ENCODE assay signal across 8 mouse cellular contexts in genomic region chr19:4854552-4855469, GRCm38 (mm10). TPM values are rescaled to one million over a fixed set of nuclear protein-coding genes. Genes with fewer than 3 reads are reported as not detected.
DNase-seq lines count a peak whose midpoint lies in the region; ATAC-seq and TF ChIP-seq lines count a peak whose summit lies in the region.

Gene Ctsf, plus strand, starts transcription at chr19:4855130.

- no peak for TF ChIP-seq CTCF in bone marrow macrophage, adult 2 months (IDR thresholded peaks at IDR 0.05; ENCODE audit: low read depth, low read length)

- H3K4me3 ChIP-seq in bone marrow macrophage, adult 2 months (ENCODE audit: insufficient read depth, low read length): peak within 1 kb of the TSS; percentile 88
- H3K4me3 ChIP-seq in embryonic facial prominence, embryonic 12.5 days: peak within 1 kb of the TSS; percentile 65
- peak within 1 kb of the TSS; percentile 65 for H3K4me3 ChIP-seq in intestine, embryonic 16.5 days (ENCODE audit: low read length)

- no peaks in the 10 kb centered on the region for H3K9me3 ChIP-seq in embryonic facial prominence, embryonic 12.5 days
- H3K9me3 ChIP-seq in intestine, embryonic 16.5 days (ENCODE audit: control insufficient read depth, low read length): no peaks in the 10 kb centered on the region

- H3K4me2 ChIP-seq in embryonic facial prominence, embryonic 12.5 days (replicated peaks): peak within 1 kb of the TSS; percentile 99
- peak within 1 kb of the TSS; percentile 98 for H3K4me2 ChIP-seq in intestine, embryonic 16.5 days (ENCODE audit: low read depth, low read length)

- H3K36me3 ChIP-seq in embryonic facial prominence, embryonic 12.5 days: peaks cover 9% of the 10 kb centered on the region; the same call in 1 of the 2 replicates
- H3K36me3 ChIP-seq in intestine, embryonic 16.5 days (ENCODE audit: control insufficient read depth, insufficient read depth, low read length): no peaks in the 10 kb centered on the region

- H3K9ac ChIP-seq in embryonic facial prominence, embryonic 12.5 days: peak within 1 kb of the TSS; percentile 82
- H3K9ac ChIP-seq in intestine, embryonic 16.5 days (ENCODE audit: low read depth, low read length): peak within 1 kb of the TSS; percentile 73

- H3K4me1 ChIP-seq in bone marrow macrophage, adult 2 months (ENCODE audit: control insufficient read depth, insufficient read depth, low read length): peaks cover 16% of the 10 kb centered on the region
- peaks cover 8% of the 10 kb centered on the region for H3K4me1 ChIP-seq in embryonic facial prominence, embryonic 12.5 days
- peaks cover 4% of the 10 kb centered on the region; the same call in 1 of the 2 replicates for H3K4me1 ChIP-seq in intestine, embryonic 16.5 days (ENCODE audit: control insufficient read depth, insufficient read depth, low read length)

- TF ChIP-seq POLR2A in bone marrow macrophage, adult 2 months (IDR thresholded peaks at IDR 0.05; ENCODE audit: borderline replicate concordance, low read depth, low read length): no peak

- 5% methylated on average over 45 of the region's 45 CpGs for WGBS in embryonic facial prominence, embryonic 12.5 days
- 3% methylated on average over 45 of the region's 45 CpGs for WGBS in intestine, embryonic 16.5 days

- H3K27me3 ChIP-seq in embryonic facial prominence, embryonic 12.5 days: no peaks in the 10 kb centered on the region
- H3K27me3 ChIP-seq in intestine, embryonic 16.5 days (replicated peaks; ENCODE audit: control insufficient read depth, insufficient read depth, low read length): 0 out of 2 replicates have a peak, but pooled peaks cover 3% of the 10 kb centered on the region

- peak within 1 kb of the TSS; percentile 62 for H3K27ac ChIP-seq in bone marrow macrophage, adult 2 months (ENCODE audit: insufficient read depth, low read depth, low read length)
- 0 out of 2 replicates have a peak within 1 kb of the TSS, but pooled peaks have one; percentile 17 for H3K27ac ChIP-seq in embryonic facial prominence, embryonic 12.5 days
- H3K27ac ChIP-seq in intestine, embryonic 16.5 days (ENCODE audit: low read length): no peak within 1 kb of the TSS

- 0 out of 2 replicates have a peak, but pooled peaks have one; percentile 59 for ATAC-seq in embryonic facial prominence, embryonic 12.5 days (ENCODE audit: insufficient number of reproducible peaks, insufficient read depth, low FRiP score, low TSS enrichment)
- peak; percentile 88 for ATAC-seq in intestine, embryonic 16.5 days
- peak; percentile 54 for ATAC-seq in megakaryocyte progenitor cell, adult 5-6 weeks (replicated peaks; ENCODE audit: poor library complexity)
- ATAC-seq in activated CD4-positive, CD25-positive, alpha-beta regulatory T cell, adult 4 months: no peak

- no peak for DNase-seq in gonadal fat pad, adult 2 months (ENCODE audit: low read depth)
- peak; percentile 90 to 93 for DNase-seq in left cerebral cortex, postnatal 10 days (ENCODE audit: extremely low spot score in 1 of 2, low spot score in 2 of 2)
- DNase-seq in right cerebral cortex, postnatal 25 days: peak; percentile 90

- intact Hi-C loops in left cerebral cortex, postnatal 10 days (cut with DNase I): no loop called here

RNA-seq across cellular contexts. Expression of gene Ctsf, which starts in this region (rescaled TPM):
- polyA plus RNA-seq in bone marrow macrophage, adult 2 months (2012; ENCODE audit: insufficient read depth, insufficient read length, missing spikeins): 23.6 and 29.5 TPM in 2 replicates
- 37.6 and 45.1 TPM in 2 replicates for polyA plus RNA-seq in embryonic facial prominence, embryonic 12.5 days (2016; fragmentation: Nextera tagmentation; extraction: Ambion mirVana)
- 96.1 and 114 TPM in 2 replicates for polyA plus RNA-seq in gonadal fat pad, adult 2 months (2012; rRNA removed)
- 24.0 and 26.3 TPM in 2 replicates for polyA plus RNA-seq in intestine, embryonic 16.5 days (2015; fragmentation: Nextera tagmentation; extraction: Ambion mirVana)
- 100 to 1,000 TPM in 1 of 2 experiments, 10 to 100 TPM in 1; 99.2 to 106 TPM for total RNA-seq in left cerebral cortex, postnatal 10 days (2021)
- total RNA-seq in megakaryocyte progenitor cell, adult 5-6 weeks (2015): 2.0 and 6.8 TPM in 2 replicates
- 2.9 and 11.5 TPM in 2 replicates for total RNA-seq in megakaryocyte progenitor cell, adult 5-6 weeks (2017)
- polyA plus RNA-seq in activated CD4-positive, CD25-positive, alpha-beta regulatory T cell, adult 4 months (2017; shearing (Covaris generic)): under 1 TPM; 0.66 to 0.67 TPM

Comparison
In these comparisons a context has a peak if more than half of its experiments do, and no peak if none do; other contexts are left out.
1. RNA of gene Ctsf (total RNA-seq): 99.2 to 106 TPM in left cerebral cortex, postnatal 10 days; 2.0 to 11.5 TPM in megakaryocyte progenitor cell, adult 5-6 weeks; every median in the first group is over 4 times any median in the second.
2. RNA of gene Ctsf (polyA plus RNA-seq): 96.1 to 114 TPM in gonadal fat pad, adult 2 months, 37.6 to 45.1 TPM in embryonic facial prominence, embryonic 12.5 days, 23.6 to 29.5 TPM in bone marrow macrophage, adult 2 months and 24.0 to 26.3 TPM in intestine, embryonic 16.5 days; 0.66 to 0.67 TPM in activated CD4-positive, CD25-positive, alpha-beta regulatory T cell, adult 4 months; every median in the first group is over 10 times any median in the second.
3. Peak in every context shown above with its lines, with median percentiles within 50 percentile points of each other: H3K4me3 ChIP-seq.